Mouse (Mus musculus) megakaryocyte-erythroid progenitor cell, adult 5-6 weeks (primary cell): Measurements from ENCODE around the gene Camta1. TPM values are rescaled to one million over a fixed set of nuclear protein-coding genes. Genes with fewer than 3 reads are reported as not detected.

Experiments
- ATAC-seq: replicated peaks from 2 replicates; pipeline ENCODE4 v1.8.0; 2016; ENCODE audit warnings: mild to moderate bottlenecking, inconsistent platforms; ENCODE audit not compliant: severe bottlenecking, poor library complexity, low FRiP score, low TSS enrichment
- total RNA-seq, 2 experiments: library from RNA; stranded (forward) in 1 of 2; stranded (reverse) in 1 of 2; fragments of 200-1000, 215-1000 nt in 1 of 2; fragments of >200 nt in 1 of 2; fragmentation: Nextera tagmentation in 1 of 2; gene quantifications; 2 replicates each; pipeline ENCODE4 v1.2.3; 2014 to 2017

The Camta1 gene
- total RNA-seq, 2 experiments from 2014 or later, result 52.1 to 68.4 TPM

DNA sequence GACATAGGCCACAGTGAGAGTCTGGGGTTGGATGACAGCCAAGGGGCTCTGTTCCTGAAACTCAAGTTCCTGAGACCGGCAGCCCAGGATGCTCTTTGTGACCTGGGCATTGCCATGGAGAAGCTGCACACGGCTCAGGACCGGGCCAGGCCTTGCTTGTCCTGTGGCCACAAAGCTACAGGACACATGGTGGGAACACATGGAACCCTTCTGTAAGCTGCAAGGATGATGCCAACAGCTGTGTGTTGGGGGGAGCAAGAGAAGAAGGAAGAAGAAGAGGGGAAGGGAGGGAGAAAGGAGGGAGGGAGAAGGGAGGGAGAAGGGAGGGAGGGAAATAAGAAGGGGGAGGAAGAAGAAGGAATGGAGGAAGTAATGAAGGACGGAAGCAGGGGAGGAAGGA, 645.8 kb downstream of the Camta1 start:
- no peak for ATAC-seq

DNA sequence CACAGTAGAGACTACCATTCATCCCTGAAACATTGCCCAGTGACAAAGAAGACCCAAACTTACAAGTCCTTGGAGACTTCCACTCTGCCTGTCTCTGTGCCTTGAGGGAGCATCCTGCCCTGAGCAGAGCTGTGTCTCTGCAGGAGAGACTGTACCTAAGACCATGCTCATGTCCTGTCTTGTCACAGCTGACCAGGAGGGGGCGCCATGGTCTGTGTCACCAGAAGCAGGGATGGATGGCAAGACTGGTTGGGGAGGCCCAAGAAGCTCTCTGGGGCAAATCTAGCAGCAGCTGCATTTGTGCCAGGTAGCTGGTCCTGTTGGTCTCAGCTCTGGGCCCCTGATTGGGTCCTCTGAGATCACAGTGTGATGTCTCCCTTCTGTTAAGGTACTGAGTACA, 646.5 kb downstream of the Camta1 start:
- ATAC-seq, result no peak

DNA sequence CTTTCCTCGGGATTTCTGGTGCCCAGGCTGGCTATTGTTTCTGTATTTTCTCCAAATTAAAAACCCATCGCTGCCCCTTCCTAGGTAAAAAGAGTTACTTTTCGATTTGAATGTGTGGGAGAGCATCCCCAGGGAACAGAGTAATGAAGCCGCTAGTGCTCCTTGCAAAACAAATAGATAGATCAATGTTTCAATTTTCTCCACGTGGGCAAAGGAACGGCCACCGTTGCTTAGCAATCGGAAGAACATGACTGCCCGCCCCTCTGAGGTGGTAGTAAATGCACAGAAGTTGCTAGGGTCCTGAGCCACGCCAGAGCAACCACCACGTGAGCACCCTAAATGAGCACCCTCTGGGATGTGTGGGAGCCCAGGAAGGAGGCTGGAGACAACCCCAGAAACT, 648.2 kb downstream of the Camta1 start:
- ATAC-seq, result no peak

DNA sequence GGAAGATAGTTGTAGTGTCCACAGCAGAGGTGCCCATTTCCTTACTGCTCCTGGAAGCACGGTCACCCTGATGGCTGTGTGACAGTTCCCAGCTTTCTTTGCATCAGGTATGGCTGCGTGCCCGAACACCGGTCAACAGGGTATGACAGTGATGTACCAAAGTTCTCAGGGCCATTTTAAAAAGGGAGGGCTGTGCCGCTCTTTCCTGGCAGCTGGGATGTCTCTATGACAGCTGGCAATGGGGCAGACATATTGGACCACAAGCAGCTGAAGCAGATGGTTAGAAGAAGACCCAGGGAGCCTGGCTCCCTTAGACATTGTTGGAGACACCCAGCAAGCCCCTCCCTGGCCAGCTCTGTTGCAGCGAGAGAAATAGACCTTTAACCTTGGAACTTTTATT, 649.7 kb downstream of the Camta1 start:
- ATAC-seq, result no peak

DNA sequence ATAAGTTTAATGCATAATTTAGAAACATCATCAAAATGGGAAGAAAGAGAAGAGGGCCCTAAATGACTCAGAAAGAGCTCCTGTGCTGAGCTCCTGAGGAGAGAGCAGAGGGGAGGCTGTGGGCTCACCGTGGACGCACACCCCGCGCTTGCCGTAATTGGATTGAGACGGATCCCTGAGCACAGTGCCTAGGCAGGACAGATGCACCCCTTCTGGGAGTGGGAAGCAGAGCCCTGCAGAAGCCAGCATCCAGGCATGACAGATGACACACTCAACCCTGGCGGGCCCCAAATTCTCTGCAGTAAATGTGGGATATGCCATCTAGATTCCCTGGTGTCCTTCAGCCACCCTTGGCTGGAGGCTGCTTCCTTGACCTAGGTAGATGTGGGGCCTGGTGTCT, 654.1 kb downstream of the Camta1 start:
- no peak for ATAC-seq

DNA sequence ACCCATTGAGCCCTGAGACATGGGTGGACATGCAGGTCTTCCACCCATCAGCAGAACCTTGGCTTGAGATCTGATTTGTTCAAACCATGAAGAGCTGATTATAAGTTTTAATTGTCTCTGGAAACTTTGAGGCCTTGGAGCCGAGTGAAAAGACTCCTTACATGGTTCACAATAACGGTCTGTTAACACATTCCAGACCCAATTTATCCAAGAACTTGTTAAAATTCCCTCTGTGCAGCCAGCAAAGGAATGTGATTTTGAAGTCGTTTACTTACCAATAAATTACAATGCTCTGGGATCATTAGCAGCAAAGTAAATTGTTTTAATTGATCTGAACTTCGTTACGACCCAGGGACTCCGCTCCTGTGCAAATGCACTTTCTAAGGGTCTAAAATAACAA, 658.8 kb downstream of the Camta1 start:
- ATAC-seq, result no peak

DNA sequence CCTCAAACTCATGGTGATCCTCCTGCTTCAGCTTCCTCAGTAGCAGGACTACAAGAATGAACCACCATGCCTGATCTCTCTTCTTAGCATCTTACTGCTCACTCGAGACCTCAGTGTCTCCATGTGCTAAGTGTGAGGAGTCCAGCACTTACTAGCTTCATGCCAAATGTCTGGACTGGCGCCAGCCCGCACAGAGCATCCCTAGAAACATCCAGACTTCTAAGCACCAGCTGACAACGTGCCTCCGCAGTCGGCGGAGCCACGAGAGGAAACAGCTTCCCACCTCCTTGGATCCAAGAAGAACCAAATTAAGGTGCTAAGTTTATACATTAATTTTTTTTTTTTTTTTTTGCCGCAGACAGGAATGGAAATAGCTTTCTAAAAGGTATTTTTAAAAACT, 661.4 kb downstream of the Camta1 start:
- ATAC-seq, result no peak

DNA sequence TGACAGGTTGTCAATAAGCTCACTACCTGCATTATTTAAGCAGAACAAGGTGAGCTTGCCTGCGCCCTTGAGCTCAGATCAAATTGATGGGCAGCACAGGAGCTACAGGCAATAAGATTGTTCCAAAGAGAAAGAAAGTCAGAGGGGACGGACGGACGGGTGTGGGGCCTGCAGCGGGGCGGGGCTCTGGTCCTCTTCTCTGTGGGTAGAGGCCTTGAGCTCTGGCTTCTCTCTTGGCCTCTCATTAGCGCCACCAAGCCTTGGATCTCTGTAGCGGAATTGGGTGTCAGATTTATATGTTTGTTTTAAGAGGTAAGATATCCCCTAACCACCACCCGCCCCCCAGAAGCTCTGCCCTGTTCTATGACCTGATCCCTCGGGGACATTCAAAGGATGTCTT, 666.5 kb downstream of the Camta1 start:
- no peak for ATAC-seq

DNA sequence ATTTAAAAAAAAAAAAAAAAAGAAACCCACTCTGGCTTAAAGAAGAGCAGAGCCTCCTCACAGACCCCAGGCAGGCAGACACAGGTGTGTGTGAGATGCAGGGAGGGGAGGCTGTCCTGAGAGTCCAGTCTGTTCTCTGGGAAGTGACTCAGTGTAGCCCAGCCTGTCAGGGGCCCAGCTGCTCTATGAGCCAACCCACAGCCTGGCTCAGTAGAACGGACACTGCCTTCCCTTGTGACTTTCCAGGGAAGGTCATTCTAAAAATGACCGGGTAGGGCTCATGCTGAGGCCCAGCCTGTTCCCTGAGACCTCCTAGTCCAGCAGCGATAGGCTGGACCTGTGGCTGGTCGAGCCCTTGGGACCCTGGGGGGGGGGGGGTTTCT, 667.0 kb downstream of the Camta1 start:
- no peak for ATAC-seq

DNA sequence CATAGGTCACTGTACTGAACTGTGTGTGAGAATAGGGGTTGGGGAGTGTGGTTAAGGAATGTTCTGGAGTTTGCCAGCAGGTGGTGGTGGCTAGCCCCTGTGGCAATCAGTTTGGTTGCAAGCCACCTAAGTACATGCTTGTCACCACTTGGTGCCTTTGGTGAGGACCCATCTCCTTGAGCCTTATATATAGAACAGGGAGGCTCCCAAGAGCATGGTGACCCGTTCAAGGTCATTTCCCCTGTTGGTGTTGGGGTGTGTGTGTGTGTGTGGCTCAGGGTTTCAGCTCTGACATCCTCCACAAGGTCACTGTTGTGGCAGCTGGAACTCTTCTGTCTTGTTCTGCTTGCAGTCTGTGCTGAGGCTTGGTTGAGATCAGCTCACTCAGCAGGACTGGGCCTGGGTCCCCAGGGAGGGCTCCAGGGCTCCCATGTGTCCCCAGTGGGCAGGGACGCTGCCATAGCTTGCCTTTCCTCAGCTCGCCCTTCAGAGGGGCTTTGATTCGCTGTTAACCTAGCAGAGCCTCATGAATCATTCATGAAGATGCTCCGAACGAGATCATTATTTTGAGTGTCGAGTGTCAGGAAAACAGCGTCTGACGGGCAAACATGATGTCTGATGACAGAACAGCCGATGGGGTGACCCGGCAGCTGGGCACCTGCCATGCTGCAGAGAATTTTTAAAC, 667.5 kb downstream of the Camta1 start:
- ATAC-seq, result no peak

DNA sequence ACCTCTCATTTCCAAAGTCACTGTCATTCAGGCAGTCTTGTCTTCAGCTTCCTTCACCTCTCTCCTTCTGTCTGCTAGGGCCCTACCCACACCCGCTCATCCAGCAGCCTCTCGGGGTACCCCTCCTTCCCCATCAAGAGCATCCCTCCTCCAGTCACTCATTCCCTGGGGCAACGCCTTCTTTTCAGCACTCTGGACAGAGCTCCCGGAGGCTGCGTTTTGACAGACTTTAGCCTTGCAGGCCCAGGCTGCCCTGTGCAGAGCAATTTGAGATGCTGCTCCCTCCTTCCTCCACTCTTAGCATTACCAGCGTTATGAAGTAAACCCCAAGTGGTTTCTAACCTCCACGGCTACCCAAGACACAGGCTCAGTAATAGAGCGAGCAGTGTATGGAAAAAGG, 675.2 kb downstream of the Camta1 start:
- peak; percentile 59 for ATAC-seq

DNA sequence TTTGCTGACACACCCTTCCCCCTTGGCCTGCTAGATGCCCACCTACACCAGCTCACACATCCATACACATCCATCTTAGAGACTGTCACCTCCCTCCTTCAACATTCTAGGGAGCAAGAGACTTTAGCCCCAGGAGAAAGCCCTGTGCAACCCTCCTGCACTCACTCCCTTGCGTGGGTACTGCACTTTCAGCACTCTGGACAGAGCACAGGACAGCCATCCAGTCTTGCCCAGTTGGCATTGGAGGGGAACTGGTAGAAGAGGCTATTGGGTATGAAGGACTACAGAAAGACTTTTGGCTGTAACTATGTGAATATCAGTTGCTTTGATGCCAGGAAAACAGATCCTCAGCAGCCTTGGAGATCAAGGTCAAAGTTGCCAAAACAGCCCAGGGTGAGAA, 675.9 kb downstream of the Camta1 start:
- 0 out of 2 replicates have a peak, but pooled peaks have one; percentile 44 for ATAC-seq

DNA sequence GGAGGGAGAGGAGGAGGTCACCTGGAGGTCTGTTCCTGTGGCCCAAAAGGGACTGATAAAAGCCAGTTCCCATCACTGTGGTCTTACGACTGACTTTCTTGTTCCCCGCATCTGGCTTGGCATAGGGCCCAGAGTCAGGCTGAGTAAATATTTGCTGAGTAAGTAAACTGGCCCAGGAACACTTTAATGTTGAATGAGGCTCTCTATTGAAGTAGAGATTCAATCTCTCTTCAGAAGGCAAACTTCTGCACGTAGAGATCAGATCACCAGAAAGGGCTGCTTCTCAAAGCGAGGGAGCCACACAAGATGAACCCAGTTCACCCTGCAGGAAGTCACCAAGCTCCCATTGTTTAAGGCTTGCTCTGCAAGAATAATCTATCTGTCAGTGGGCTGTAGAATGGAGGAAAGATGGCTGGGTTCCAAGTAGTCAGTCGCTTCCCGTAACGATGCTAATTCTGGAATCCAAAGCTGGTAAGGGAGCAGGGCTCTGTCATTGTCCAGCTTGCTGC, 681.2 kb downstream of the Camta1 start:
- no peak for ATAC-seq

DNA sequence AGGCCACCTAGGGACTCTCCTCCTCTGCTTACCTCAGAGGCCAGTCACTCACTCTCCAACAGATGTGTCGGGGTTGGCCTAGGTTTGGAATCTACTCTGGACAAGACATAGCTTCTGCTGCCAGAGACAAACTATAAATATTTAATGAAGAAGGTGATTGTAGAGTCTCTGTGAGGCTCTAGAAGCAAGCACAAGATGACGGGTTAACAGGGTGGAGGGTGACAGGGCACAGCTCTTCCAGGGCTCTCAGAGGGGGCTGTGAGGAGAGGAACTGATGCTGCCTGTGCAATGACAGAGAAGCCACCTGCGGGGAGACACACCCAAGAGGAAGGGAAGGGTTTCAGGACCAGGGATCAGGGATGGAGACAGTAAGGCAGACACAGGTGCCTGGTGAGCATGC, 682.0 kb downstream of the Camta1 start:
- ATAC-seq, result no peak

DNA sequence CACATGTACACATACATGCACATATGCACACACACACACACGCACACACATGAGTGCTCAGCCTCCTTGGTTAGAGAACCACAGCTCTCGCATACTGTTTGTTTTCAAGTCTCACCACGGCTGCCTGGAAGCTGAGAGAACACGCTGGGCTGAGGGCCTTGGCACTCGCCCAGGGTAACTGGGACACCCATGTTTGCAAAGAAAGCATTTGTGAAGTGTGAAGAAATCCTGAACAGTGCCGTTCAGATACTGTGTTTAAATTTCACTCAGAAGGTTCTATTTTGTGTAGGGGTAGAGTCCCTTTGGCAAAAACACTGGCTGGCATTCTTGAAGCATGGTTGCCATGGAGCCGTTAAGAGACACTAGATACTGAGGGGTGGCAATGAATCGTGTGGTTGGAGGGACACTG, 682.7 kb downstream of the Camta1 start:
- no peak for ATAC-seq

DNA sequence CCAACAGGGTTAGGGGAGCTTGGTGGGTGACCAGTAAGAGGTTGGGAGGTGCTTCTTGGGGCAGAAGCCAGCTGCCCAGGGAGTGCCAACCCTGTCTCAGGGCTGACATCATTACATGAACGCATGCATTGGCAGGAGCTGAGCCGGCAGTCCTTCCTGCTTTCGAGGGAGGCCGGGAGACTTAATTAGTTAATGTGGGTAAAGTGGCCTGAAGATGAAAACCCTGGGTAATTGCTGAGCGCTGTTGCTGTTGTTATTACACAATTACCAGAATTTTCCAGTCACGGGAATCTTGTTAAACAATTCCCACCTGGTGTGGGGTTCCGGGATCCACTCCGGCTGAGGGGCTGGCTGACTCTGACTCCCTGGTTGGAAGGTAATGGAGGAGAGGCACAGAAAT, 689.1 kb downstream of the Camta1 start:
- no peak for ATAC-seq

DNA sequence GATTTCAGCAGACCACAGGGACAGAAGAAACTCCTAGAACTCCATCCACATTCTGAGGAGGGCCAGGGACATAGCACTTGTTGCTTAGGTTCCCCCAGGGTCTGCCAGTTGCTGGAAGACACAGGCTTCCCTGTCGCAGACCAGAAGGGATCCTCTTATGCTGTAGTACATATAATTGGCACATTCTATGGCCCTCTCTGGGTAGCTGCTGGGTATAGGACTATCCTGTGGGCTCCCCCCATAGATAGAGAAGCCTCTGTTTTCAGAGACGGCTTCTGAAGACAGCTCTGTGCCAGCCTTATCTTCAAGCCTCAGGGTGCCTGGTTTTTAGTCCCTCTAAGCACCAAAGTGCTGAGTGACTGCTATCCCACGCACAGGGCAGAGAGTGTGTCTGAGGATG, 690.6 kb downstream of the Camta1 start:
- ATAC-seq, result no peak

DNA sequence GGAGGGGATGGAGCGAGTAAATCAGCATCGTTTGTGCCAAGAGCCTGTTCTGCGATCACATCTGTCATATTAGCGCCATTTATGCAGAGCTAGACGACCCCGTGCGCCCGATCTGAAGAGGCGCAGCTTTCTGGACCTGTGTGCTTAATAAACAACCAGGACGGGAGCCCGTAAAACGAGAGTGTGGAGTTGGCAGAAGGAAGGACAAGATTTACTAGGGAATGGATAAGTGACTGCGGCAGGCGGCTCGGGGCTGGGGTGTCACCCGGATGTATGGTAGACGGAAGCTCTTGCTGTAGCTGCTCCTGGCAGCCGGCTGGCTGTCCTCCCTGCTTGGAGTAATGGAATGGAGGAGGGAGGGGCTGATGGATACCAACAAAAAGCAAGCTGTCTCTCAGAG, 691.0 kb downstream of the Camta1 start:
- no peak for ATAC-seq

DNA sequence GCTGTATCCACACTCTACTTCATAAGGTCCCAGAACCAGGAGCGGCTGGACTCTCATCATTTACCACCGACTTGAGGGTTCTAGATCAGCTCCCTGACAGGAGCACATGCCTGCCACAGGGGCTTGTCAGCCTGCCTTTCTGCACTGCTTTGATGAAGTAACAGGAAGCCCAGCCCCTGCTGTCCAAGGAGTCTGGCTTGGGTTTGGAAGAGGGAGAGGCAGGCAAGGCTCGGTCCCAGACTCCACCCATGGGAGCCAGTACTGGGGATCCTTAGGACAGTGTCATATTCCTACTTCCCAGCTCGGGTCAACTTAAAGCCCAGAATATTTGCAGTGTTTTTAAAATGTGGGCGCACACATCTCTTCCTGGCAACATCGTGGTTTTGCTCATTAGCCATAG, 694.7 kb downstream of the Camta1 start:
- no peak for ATAC-seq

DNA sequence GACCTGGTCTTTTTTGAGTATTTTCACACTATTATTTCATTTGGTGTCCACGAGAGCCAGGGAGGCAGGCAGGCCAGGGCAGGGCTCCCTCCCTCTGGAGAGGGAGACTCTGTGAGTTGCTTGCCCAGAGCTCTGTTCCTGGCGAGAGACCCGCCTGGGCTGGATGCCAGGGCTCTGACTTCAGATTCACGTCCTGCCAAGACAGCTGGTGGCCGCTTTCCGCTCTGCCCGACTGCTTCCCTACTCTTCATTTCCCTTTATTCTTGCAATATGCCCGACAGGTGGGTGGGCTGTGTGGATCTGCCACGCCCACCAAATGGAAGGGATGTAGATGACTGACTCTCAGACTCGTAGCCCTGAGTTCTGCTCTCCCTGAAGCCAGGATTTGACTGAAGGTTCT, 696.1 kb downstream of the Camta1 start:
- no peak for ATAC-seq

DNA sequence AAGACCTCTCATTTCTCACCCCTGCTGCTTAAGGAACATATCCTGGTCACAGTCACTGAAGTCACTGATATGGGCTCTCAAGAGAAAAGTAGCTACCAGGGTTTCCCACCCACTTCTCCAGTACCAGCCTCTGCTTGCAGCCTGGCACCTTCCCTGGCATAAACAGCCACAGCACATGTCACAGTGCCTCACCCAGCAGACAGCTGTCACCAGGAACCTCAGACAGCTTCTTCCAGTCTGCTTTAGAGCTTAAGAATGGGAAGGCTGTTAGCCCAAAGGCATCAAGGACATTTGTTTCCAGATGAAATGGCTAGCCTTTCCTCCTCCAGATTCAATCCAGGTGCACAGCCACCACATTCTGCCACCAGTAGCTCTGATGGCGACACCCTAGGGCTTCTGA, 697.4 kb downstream of the Camta1 start:
- ATAC-seq, result no peak

DNA sequence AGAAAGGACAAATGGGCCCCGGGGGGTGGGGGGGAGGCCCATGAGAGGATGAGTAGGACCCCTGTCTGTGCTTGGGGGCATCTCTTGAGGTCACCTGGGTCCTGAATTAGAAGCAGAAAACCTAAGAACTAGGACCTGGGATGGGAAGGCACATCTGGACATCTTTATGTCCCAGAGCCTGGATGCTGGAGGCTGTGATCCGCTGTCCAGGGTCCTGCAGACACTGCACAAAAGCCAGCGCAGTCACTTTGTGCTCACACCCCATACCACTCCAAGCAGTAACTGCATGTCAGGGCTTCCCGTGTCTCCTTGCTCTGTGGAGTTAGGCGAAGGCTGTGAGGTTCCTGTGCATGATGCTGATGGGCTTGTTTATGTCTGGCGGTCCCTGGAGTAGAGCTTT, 699.8 kb downstream of the Camta1 start:
- ATAC-seq, result no peak
